In genomic region chr14:47529019-47529418, GRCm38 (mm10) we compare ENCODE assay signal across 9 mouse cellular contexts. TPM values are rescaled to one million over a fixed set of nuclear protein-coding genes. Genes with fewer than 3 reads are reported as not detected.
DNase-seq lines count a peak whose midpoint lies in the region; ATAC-seq and TF ChIP-seq lines count a peak whose summit lies in the region.
"Had no signal": no experiment of that assay in that cellular context is flagged by ENCODE, and none has a peak within 500 bp of the region (broad histone marks: within the 10 kb centered on the region; RNA-seq: fewer than 3 reads in every experiment).

No protein-coding gene starts in this region.

- TF ChIP-seq CTCF in thymus, adult 2 months (IDR thresholded peaks at IDR 0.05; ENCODE audit: borderline replicate concordance, control insufficient read depth, extremely low read depth, insufficient read depth, low read length, poor library complexity), result 0 out of 2 replicates have a peak, but pooled peaks have one; percentile 38

- intact Hi-C loops in gastrocnemius, postnatal 14 days (cut with DNase I; ENCODE audit: low total_unique reads), result loop anchor here (2.0 kb wide), 1 partner anchor 52 kb away; no protein-coding TSS in a partner anchor

- no peak overlapping the region for H3K4me3 ChIP-seq in kidney, embryonic 15.5 days (replicated peaks)
- H3K4me3 ChIP-seq in thymus, adult 2 months (ENCODE audit: control insufficient read depth, insufficient read depth, low read length), result no peak overlapping the region
- H3K4me3 ChIP-seq: embryonic facial prominence, embryonic 15.5 days had no signal

- H3K4me2 ChIP-seq in kidney, embryonic 15.5 days, result no peak overlapping the region
- H3K4me2 ChIP-seq: embryonic facial prominence, embryonic 15.5 days had no signal

- peaks cover 12% of the 10 kb centered on the region for H3K4me1 ChIP-seq in kidney, embryonic 15.5 days
- H3K4me1 ChIP-seq in thymus, adult 2 months (replicated peaks; ENCODE audit: control insufficient read depth, insufficient read depth, low read length), result peaks cover 4% of the 10 kb centered on the region; the same call in 1 of the 2 replicates

- peaks cover 21% of the 10 kb centered on the region for H3K36me3 ChIP-seq in kidney, embryonic 15.5 days
- H3K36me3 ChIP-seq in thymus, adult 2 months (ENCODE audit: control insufficient read depth, insufficient read depth, low read length), result no peaks in the 10 kb centered on the region

- no peak for ATAC-seq in kidney, embryonic 15.5 days (replicated peaks; ENCODE audit: low FRiP score)

- H3K9me3 ChIP-seq in kidney, embryonic 15.5 days (replicated peaks), result no peaks in the 10 kb centered on the region
- H3K9me3 ChIP-seq: embryonic facial prominence, embryonic 15.5 days had no signal

- H3K9ac ChIP-seq in kidney, embryonic 15.5 days, result no peak overlapping the region
- H3K9ac ChIP-seq: embryonic facial prominence, embryonic 15.5 days had no signal

- no peaks in the 10 kb centered on the region for H3K27me3 ChIP-seq in kidney, embryonic 15.5 days
- no peaks in the 10 kb centered on the region for H3K27me3 ChIP-seq in thymus, adult 2 months (ENCODE audit: control insufficient read depth, insufficient read depth, low read length)
- H3K27me3 ChIP-seq: embryonic facial prominence, embryonic 15.5 days had no signal

- DNase-seq in kidney, adult 18-20 months, result peak; percentile 56
- peak; percentile 80 for DNase-seq in NIH3T3 (ENCODE audit: low read depth)
- peak; percentile 57 for DNase-seq in cerebellum, adult 8-10 months
- DNase-seq in gastrocnemius, postnatal 14 days, result peak; percentile 52
- DNase-seq in layer of hippocampus, adult 8-10 months (ENCODE audit: low spot score in 2 of 2), result peak; percentile 63
- DNase-seq in lung, postnatal 36 days, result peak; percentile 89
- DNase-seq in thymus, adult 2 months, result peak; percentile 58

- H3K27ac ChIP-seq in kidney, embryonic 15.5 days, result no peak overlapping the region
- H3K27ac ChIP-seq in thymus, adult 2 months (ENCODE audit: control insufficient read depth, insufficient read depth, low read length), result no peak overlapping the region
- H3K27ac ChIP-seq: embryonic facial prominence, embryonic 15.5 days had no signal

- 40% methylated on average over 8 of the region's 8 CpGs for WGBS in kidney, embryonic 15.5 days
- 50% methylated on average over 8 of the region's 8 CpGs for WGBS in thymus, adult 2 months

- TF ChIP-seq POLR2A in thymus, adult 2 months (IDR thresholded peaks at IDR 0.05; ENCODE audit: control insufficient read depth, extremely low read depth, insufficient read depth, low read length, poor library complexity), result no peak

RNA-seq across cellular contexts. Expression of gene Atg14, which starts 41.4 kb away (rescaled TPM):
- polyA plus RNA-seq in kidney, embryonic 15.5 days (2015; fragmentation: Nextera tagmentation; extraction: Ambion mirVana), result 15.9 and 17.5 TPM in 2 replicates
- total RNA-seq in gastrocnemius, postnatal 14 days (2021), result 1 to 10 TPM; 5.0 to 7.8 TPM
- total RNA-seq in layer of hippocampus, adult 8-10 months (2022), result 10 to 100 TPM; 18.2 to 21.9 (median 20.7) TPM
- 7.8 and 8.5 TPM in 2 replicates for polyA plus RNA-seq in thymus, adult 2 months (2012; rRNA removed)
